Comparison of ENCODE assay signal across 8 mouse cellular contexts in genomic region chr13:23574546-23575170, GRCm38 (mm10). TPM values are rescaled to one million over a fixed set of nuclear protein-coding genes. Genes with fewer than 3 reads are reported as not detected.
A peak's percentile ranks its signal among the peaks of the same experiment; 100 is the strongest.
DNase-seq lines count a peak whose midpoint lies in the region; ATAC-seq and TF ChIP-seq lines count a peak whose summit lies in the region.
"Not testable (repeated sequence)": the region's sequence is repeated elsewhere in the genome, so short reads cannot be mapped to it uniquely, and the experiment has no call there.

No protein-coding gene starts in this region.

- whole genome bisulfite sequencing in embryonic facial prominence, embryonic 12.5 days = under 1% methylated on average over 13 of the region's 39 CpGs
- under 1% methylated on average over 7 of the region's 39 CpGs for WGBS in hindbrain, embryonic 15.5 days
- under 1% methylated on average over 10 of the region's 39 CpGs for WGBS in limb, embryonic 10.5 days
- WGBS in lung, embryonic 15.5 days = under 1% methylated on average over 11 of the region's 39 CpGs
- WGBS in neural tube, embryonic 11.5 days = under 1% methylated on average over 7 of the region's 39 CpGs

- peak overlapping the region; percentile 58; the same call in 1 of the 2 replicates for H3K9ac ChIP-seq in embryonic facial prominence, embryonic 12.5 days
- not testable (repeated sequence) for H3K9ac ChIP-seq in hindbrain, embryonic 15.5 days; lung, embryonic 15.5 days
- H3K9ac ChIP-seq in neural tube, embryonic 11.5 days (ENCODE audit: low read length) = peak overlapping the region; percentile 58

- peaks cover 19% of the 10 kb centered on the region; the same call in 1 of the 2 replicates for H3K4me1 ChIP-seq in embryonic facial prominence, embryonic 12.5 days
- peaks cover 39% of the 10 kb centered on the region for H3K4me1 ChIP-seq in hindbrain, embryonic 15.5 days (replicated peaks)
- H3K4me1 ChIP-seq in limb, embryonic 10.5 days = peaks cover 26% of the 10 kb centered on the region
- peaks cover 14% of the 10 kb centered on the region for H3K4me1 ChIP-seq in lung, embryonic 15.5 days
- H3K4me1 ChIP-seq in neural tube, embryonic 11.5 days (ENCODE audit: control insufficient read depth, insufficient read depth, low read length); testis, adult 2 months (ENCODE audit: control insufficient read depth, insufficient read depth, low read length): not testable (repeated sequence)

- not testable (repeated sequence) for H3K9me3 ChIP-seq in embryonic facial prominence, embryonic 12.5 days; hindbrain, embryonic 15.5 days; limb, embryonic 10.5 days (replicated peaks); lung, embryonic 15.5 days; neural tube, embryonic 11.5 days (ENCODE audit: control insufficient read depth, low read length)

- H3K4me3 ChIP-seq in embryonic facial prominence, embryonic 12.5 days = peak overlapping the region; percentile 52
- H3K4me3 ChIP-seq in hindbrain, embryonic 15.5 days = peak overlapping the region; percentile 43
- H3K4me3 ChIP-seq in limb, embryonic 10.5 days = peak overlapping the region; percentile 56
- H3K4me3 ChIP-seq in lung, embryonic 15.5 days = peak overlapping the region; percentile 47
- peak overlapping the region; percentile 36 for H3K4me3 ChIP-seq in neural tube, embryonic 11.5 days (ENCODE audit: low read depth, low read length)
- peak overlapping the region; percentile 59 for H3K4me3 ChIP-seq in testis, adult 2 months (ENCODE audit: control insufficient read depth, low read depth, low read length)

- H3K27ac ChIP-seq in embryonic facial prominence, embryonic 12.5 days = peak overlapping the region; percentile 96
- H3K27ac ChIP-seq in hindbrain, embryonic 15.5 days (replicated peaks) = peak overlapping the region; percentile 87
- peak overlapping the region; percentile 91 for H3K27ac ChIP-seq in limb, embryonic 10.5 days
- H3K27ac ChIP-seq in lung, embryonic 15.5 days = peak overlapping the region; percentile 98
- H3K27ac ChIP-seq in neural tube, embryonic 11.5 days (ENCODE audit: low read depth, low read length) = peak overlapping the region; percentile 93
- 0 out of 2 replicates have a peak overlapping the region, but pooled peaks have one; percentile 53 for H3K27ac ChIP-seq in testis, adult 2 months (ENCODE audit: control insufficient read depth, insufficient read depth, low read depth, low read length)

- peak overlapping the region; percentile 75 for H3K4me2 ChIP-seq in embryonic facial prominence, embryonic 12.5 days (replicated peaks)
- peak overlapping the region; percentile 58 for H3K4me2 ChIP-seq in hindbrain, embryonic 15.5 days
- peak overlapping the region; percentile 67 for H3K4me2 ChIP-seq in lung, embryonic 15.5 days
- peak overlapping the region; percentile 57 for H3K4me2 ChIP-seq in neural tube, embryonic 11.5 days (ENCODE audit: low read depth)

- H3K36me3 ChIP-seq in embryonic facial prominence, embryonic 12.5 days; hindbrain, embryonic 15.5 days; limb, embryonic 10.5 days; lung, embryonic 15.5 days; neural tube, embryonic 11.5 days (ENCODE audit: control insufficient read depth, insufficient read depth, low read length); testis, adult 2 months (ENCODE audit: control insufficient read depth, insufficient read depth, low read length): not testable (repeated sequence)

- not testable (repeated sequence) for TF ChIP-seq CTCF in testis, adult 2 months (IDR thresholded peaks at IDR 0.05; ENCODE audit: control insufficient read depth, insufficient read depth, insufficient replicate concordance, low read depth, low read length)

- TF ChIP-seq POLR2A in testis, adult 2 months (IDR thresholded peaks at IDR 0.05; ENCODE audit: control insufficient read depth, low read depth, low read length) = not testable (repeated sequence)

- not testable (repeated sequence) for ATAC-seq in embryonic facial prominence, embryonic 12.5 days (ENCODE audit: insufficient number of reproducible peaks, insufficient read depth, low FRiP score, low TSS enrichment); hindbrain, embryonic 15.5 days (ENCODE audit: low FRiP score, low read depth); lung, embryonic 15.5 days (ENCODE audit: borderline replicate concordance, extremely low read depth, low FRiP score, low TSS enrichment)
- peak; percentile 5 for ATAC-seq in neural tube, embryonic 11.5 days (ENCODE audit: insufficient read depth, low FRiP score, low TSS enrichment)

- not testable (repeated sequence) for H3K27me3 ChIP-seq in embryonic facial prominence, embryonic 12.5 days; hindbrain, embryonic 15.5 days; limb, embryonic 10.5 days (ENCODE audit: low read depth, poor library complexity, severe bottlenecking); lung, embryonic 15.5 days; neural tube, embryonic 11.5 days (ENCODE audit: control insufficient read depth, insufficient read depth, low read length); testis, adult 2 months (ENCODE audit: control insufficient read depth, insufficient read depth, low read length)

- peak; percentile 56 for DNase-seq in MEL-GATA-1-ER (ENCODE audit: extremely low read depth, low read depth)
- DNase-seq in heart, adult 11 months = peak; percentile 50
- DNase-seq in limb, embryonic 10.5 days (ENCODE audit: low spot score); neural tube, embryonic 11.5 days (ENCODE audit: low spot score): not testable (repeated sequence)

RNA-seq across cellular contexts. Expression of gene Hist1h2ad, which starts 0.5 kb away (rescaled TPM):
- polyA plus RNA-seq in embryonic facial prominence, embryonic 12.5 days (2016; fragmentation: Nextera tagmentation; extraction: Ambion mirVana) = 2.0 and 3.6 TPM in 2 replicates
- not detected in 2 replicates for polyA plus RNA-seq in hindbrain, embryonic 15.5 days (2015; fragmentation: Nextera tagmentation; extraction: Ambion mirVana)
- 1.3 and 3.9 TPM in 2 replicates for polyA plus RNA-seq in limb, embryonic 10.5 days (2016; fragmentation: Nextera tagmentation; extraction: Ambion mirVana)
- polyA plus RNA-seq in lung, embryonic 15.5 days (2015; fragmentation: Nextera tagmentation; extraction: Ambion mirVana) = 3.1 and 4.6 TPM in 2 replicates
- polyA plus RNA-seq in neural tube, embryonic 11.5 days (2014; fragmentation: Nextera tagmentation; extraction: Ambion mirVana) = 0.90 and 4.0 TPM in 2 replicates
- polyA plus RNA-seq in testis, adult 2 months (2012; rRNA removed) = 0.90 and 1.0 TPM in 2 replicates

RNA-seq across cellular contexts. Expression of gene Hist1h2bf, which starts 0.7 kb away (rescaled TPM):
- polyA plus RNA-seq in embryonic facial prominence, embryonic 12.5 days (2016; fragmentation: Nextera tagmentation; extraction: Ambion mirVana) = 10.7 and 11.9 TPM in 2 replicates
- polyA plus RNA-seq in hindbrain, embryonic 15.5 days (2015; fragmentation: Nextera tagmentation; extraction: Ambion mirVana) = 0.76 and 2.0 TPM in 2 replicates
- polyA plus RNA-seq in limb, embryonic 10.5 days (2016; fragmentation: Nextera tagmentation; extraction: Ambion mirVana) = 2.4 and 3.5 TPM in 2 replicates
- polyA plus RNA-seq in lung, embryonic 15.5 days (2015; fragmentation: Nextera tagmentation; extraction: Ambion mirVana) = 10.1 and 10.2 TPM in 2 replicates
- polyA plus RNA-seq in neural tube, embryonic 11.5 days (2014; fragmentation: Nextera tagmentation; extraction: Ambion mirVana) = 3.4 and 4.1 TPM in 2 replicates
- 0.98 and 2.9 TPM in 2 replicates for polyA plus RNA-seq in testis, adult 2 months (2012; rRNA removed)

RNA-seq across cellular contexts. Expression of gene Hist1h3d, which starts 0.9 kb away (rescaled TPM):
- 5.5 and 7.0 TPM in 2 replicates for polyA plus RNA-seq in embryonic facial prominence, embryonic 12.5 days (2016; fragmentation: Nextera tagmentation; extraction: Ambion mirVana)
- 1.2 and 2.0 TPM in 2 replicates for polyA plus RNA-seq in hindbrain, embryonic 15.5 days (2015; fragmentation: Nextera tagmentation; extraction: Ambion mirVana)
- polyA plus RNA-seq in limb, embryonic 10.5 days (2016; fragmentation: Nextera tagmentation; extraction: Ambion mirVana) = 7.7 and 9.6 TPM in 2 replicates
- 9.4 and 10.2 TPM in 2 replicates for polyA plus RNA-seq in lung, embryonic 15.5 days (2015; fragmentation: Nextera tagmentation; extraction: Ambion mirVana)
- polyA plus RNA-seq in neural tube, embryonic 11.5 days (2014; fragmentation: Nextera tagmentation; extraction: Ambion mirVana) = 8.1 and 10.4 TPM in 2 replicates
- polyA plus RNA-seq in testis, adult 2 months (2012; rRNA removed) = 0.98 and 1.1 TPM in 2 replicates

RNA-seq across cellular contexts. Expression of gene Hist1h2bg, which starts 3.5 kb away (rescaled TPM):
- polyA plus RNA-seq in embryonic facial prominence, embryonic 12.5 days (2016; fragmentation: Nextera tagmentation; extraction: Ambion mirVana) = 11.4 and 15.7 TPM in 2 replicates
- 2.5 and 3.1 TPM in 2 replicates for polyA plus RNA-seq in hindbrain, embryonic 15.5 days (2015; fragmentation: Nextera tagmentation; extraction: Ambion mirVana)
- 7.3 and 8.1 TPM in 2 replicates for polyA plus RNA-seq in limb, embryonic 10.5 days (2016; fragmentation: Nextera tagmentation; extraction: Ambion mirVana)
- polyA plus RNA-seq in lung, embryonic 15.5 days (2015; fragmentation: Nextera tagmentation; extraction: Ambion mirVana) = 14.5 and 17.7 TPM in 2 replicates
- polyA plus RNA-seq in neural tube, embryonic 11.5 days (2014; fragmentation: Nextera tagmentation; extraction: Ambion mirVana) = 6.9 and 10.2 TPM in 2 replicates
- 6.8 and 7.8 TPM in 2 replicates for polyA plus RNA-seq in testis, adult 2 months (2012; rRNA removed)

RNA-seq across cellular contexts. Expression of gene Hist1h2ae, which starts 3.6 kb away (rescaled TPM):
- 139 and 153 TPM in 2 replicates for polyA plus RNA-seq in embryonic facial prominence, embryonic 12.5 days (2016; fragmentation: Nextera tagmentation; extraction: Ambion mirVana)
- 15.9 and 27.4 TPM in 2 replicates for polyA plus RNA-seq in hindbrain, embryonic 15.5 days (2015; fragmentation: Nextera tagmentation; extraction: Ambion mirVana)
- polyA plus RNA-seq in limb, embryonic 10.5 days (2016; fragmentation: Nextera tagmentation; extraction: Ambion mirVana) = 109 and 113 TPM in 2 replicates
- polyA plus RNA-seq in lung, embryonic 15.5 days (2015; fragmentation: Nextera tagmentation; extraction: Ambion mirVana) = 143 and 164 TPM in 2 replicates
- polyA plus RNA-seq in neural tube, embryonic 11.5 days (2014; fragmentation: Nextera tagmentation; extraction: Ambion mirVana) = 61.5 and 64.3 TPM in 2 replicates
- 0.34 and 0.36 TPM in 2 replicates for polyA plus RNA-seq in testis, adult 2 months (2012; rRNA removed)
